In genomic region chr14:117712311-117712710, GRCm38 (mm10) we compare ENCODE assay signal across 20 mouse cellular contexts.
"Had no signal": no experiment of that assay in that cellular context is flagged by ENCODE, and none has a peak within 500 bp of the region (broad histone marks: within the 10 kb centered on the region; RNA-seq: fewer than 3 reads in every experiment).

No protein-coding gene starts in this region.

- DNase-seq: gastrocnemius, postnatal 10 days; kidney, adult 18-20 months; kidney, adult 8-10 months; kidney, postnatal 10 days; kidney, postnatal 25 days; kidney, postnatal 4 days; liver; liver, embryonic 13.5 days; liver, postnatal 0 days had no signal

- H3K4me3 ChIP-seq: heart, embryonic 13.5 days; heart, embryonic 15.5 days; hindbrain, embryonic 10.5 days; hindbrain, embryonic 12.5 days; intestine, embryonic 15.5 days; layer of hippocampus, adult 2 months; left cerebral cortex, adult 2 months; limb, embryonic 10.5 days; limb, embryonic 12.5 days; liver, embryonic 13.5 days; liver, embryonic 15.5 days had no signal

- H3K27ac ChIP-seq: heart, embryonic 13.5 days; heart, embryonic 15.5 days; hindbrain, embryonic 12.5 days; hindbrain, embryonic 14.5 days; intestine, embryonic 15.5 days; layer of hippocampus, adult 2 months; left cerebral cortex, adult 2 months; limb, embryonic 10.5 days; limb, embryonic 12.5 days; liver, embryonic 13.5 days; liver, embryonic 15.5 days had no signal
